Mouse (Mus musculus): ENCODE results near the gene Fabp3. TPM values are rescaled to one million over a fixed set of nuclear protein-coding genes. Genes with fewer than 3 reads are reported as not detected.

Gene Fabp3
- total and polyA plus RNA-seq, 2 experiments from 2014 or later: 3,924 to 10,729 TPM

DNA sequence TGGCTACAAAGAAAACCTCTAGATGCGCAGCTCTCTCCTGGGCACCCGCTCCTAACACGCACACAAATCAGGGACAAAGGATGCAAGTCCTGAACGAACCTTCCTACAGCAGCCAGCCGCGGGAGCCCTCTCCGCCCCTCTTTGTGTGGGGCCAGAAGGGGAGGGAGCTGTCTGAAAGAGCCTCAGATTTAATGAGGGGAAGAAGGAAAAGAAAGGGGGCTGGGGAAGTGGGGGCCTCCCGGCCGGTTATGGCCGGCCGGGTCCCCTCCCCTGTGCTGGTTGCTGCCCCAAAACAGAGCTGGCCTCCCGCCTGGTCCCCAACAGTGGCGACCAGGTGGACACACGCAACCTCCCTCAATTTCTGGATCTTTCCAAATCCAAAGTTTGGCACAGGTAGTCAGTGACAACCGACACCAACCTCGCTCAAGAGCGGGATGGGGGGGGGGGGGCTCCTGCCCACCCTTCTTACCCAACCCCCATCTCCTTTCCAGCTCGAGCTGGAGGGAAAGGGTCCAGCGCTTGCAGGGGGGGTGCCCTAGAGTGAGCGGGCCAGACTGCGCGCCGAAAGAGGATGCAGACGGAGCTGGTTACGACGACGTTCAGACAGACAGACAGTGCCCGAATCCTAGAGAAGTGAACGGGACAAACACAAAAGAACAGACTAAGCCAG lies 33.9 kb upstream of the Fabp3 start:
- under 1% methylated on average over 29 of the region's 29 CpGs for WGBS
- H3K36me3 ChIP-seq (replicated peaks; ENCODE audit: control insufficient read depth, insufficient read depth, low read length): no peaks in the 10 kb centered on the region
- H3K27ac ChIP-seq (ENCODE audit: low read depth): 0 out of 2 replicates have a peak overlapping the region, but pooled peaks have one; percentile 4
- H3K9me3 ChIP-seq (replicated peaks; ENCODE audit: control insufficient read depth, low read length): no peaks in the 10 kb centered on the region
- H3K4me1 ChIP-seq (ENCODE audit: control insufficient read depth, insufficient read depth): peaks cover 9% of the 10 kb centered on the region; the same call in 1 of the 2 replicates
- peak overlapping the region; percentile 49 for H3K4me3 ChIP-seq (ENCODE audit: low read depth, low read length)
- DNase-seq (ENCODE audit: low spot score) (no peak), ATAC-seq (ENCODE audit: insufficient read depth, low read depth) (peak; percentile 47)
- TF ChIP-seq EP300 (IDR thresholded peaks at IDR 0.05; ENCODE audit: low read depth) (no peak), CTCF (IDR thresholded peaks at IDR 0.05; ENCODE audit: low read depth) (no peak)
- H3K4me2 ChIP-seq (ENCODE audit: low read depth, low read length): peak overlapping the region; percentile 82
- H3K9ac ChIP-seq (replicated peaks; ENCODE audit: low read depth, low read length): peak overlapping the region; percentile 18
- H3K27me3 ChIP-seq (ENCODE audit: control insufficient read depth, insufficient read depth, low read length): peaks cover 74% of the 10 kb centered on the region

DNA sequence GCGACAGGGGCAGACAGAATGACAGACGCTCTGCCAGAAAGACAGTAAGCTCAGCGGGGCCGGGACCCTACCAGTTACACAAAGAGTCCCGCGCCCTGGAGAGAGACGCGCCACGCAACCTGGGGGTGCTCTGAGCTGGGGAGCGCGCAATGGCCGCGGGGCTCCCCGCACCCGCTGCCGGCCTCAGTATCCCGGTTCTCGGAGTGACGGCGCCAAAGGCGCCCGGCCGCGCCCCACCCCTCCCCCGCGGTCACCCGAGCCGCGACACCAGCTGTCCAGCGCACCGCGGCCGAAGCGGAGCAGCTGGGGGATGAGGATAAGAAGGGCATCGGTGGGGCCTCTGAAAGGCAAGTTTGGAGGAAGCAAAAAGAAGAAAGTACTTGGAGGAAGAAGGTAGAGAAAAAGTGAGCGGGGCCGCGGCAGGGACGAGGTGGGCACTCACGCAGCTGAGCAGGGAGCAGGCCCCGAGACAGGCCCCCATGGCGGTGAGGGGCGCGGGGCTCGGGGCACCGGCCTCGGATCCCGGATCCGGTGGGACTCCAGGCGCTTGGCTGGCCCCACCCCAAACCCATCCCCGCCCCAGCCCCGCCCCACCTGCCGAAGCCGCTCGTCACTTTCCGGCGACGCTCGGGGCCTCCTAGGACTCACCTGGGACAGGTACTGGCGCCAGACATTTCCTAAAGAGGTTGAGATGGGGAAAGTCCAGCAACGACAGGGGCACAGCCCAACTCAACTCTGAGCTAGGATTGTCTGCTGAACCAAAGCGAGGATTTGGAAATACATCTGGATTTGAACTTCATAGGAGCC lies 33.2 kb upstream of the Fabp3 start:
- Histone ChIP-seq H3K27me3 (ENCODE audit: control insufficient read depth, insufficient read depth, low read length) (peaks cover 74% of the 10 kb centered on the region), H3K4me1 (ENCODE audit: control insufficient read depth, insufficient read depth) (peaks cover 9% of the 10 kb centered on the region; the same call in 1 of the 2 replicates), H3K9ac (replicated peaks; ENCODE audit: low read depth, low read length) (peak overlapping the region; percentile 18), H3K4me2 (ENCODE audit: low read depth, low read length) (peak overlapping the region; percentile 82), H3K4me3 (ENCODE audit: low read depth, low read length) (peak overlapping the region; percentile 49), H3K9me3 (replicated peaks; ENCODE audit: control insufficient read depth, low read length) (no peaks in the 10 kb centered on the region), H3K36me3 (replicated peaks; ENCODE audit: control insufficient read depth, insufficient read depth, low read length) (no peaks in the 10 kb centered on the region), H3K27ac (ENCODE audit: low read depth) (no peak overlapping the region)
- TF ChIP-seq CTCF (IDR thresholded peaks at IDR 0.05; ENCODE audit: low read depth) (no peak), EP300 (IDR thresholded peaks at IDR 0.05; ENCODE audit: low read depth) (no peak)
- no peak for ATAC-seq (ENCODE audit: insufficient read depth, low read depth)
- no peak for DNase-seq (ENCODE audit: low spot score)
- WGBS: 3% methylated on average over 58 of the region's 62 CpGs

DNA sequence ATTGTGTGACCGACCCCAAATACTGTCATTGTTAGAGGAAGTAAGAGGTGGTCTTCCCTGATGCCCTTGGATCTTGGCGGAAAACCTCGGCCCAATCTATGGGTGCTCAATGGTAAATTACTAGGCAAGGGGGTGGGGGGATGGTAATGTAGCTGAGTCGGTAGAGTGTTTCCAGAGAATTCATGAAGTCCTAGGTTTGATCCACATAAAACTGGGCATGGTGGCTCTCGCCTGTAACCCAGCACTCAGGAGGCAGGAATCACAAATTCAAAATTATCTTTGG lies 32.6 kb upstream of the Fabp3 start:
- TF ChIP-seq EP300 (IDR thresholded peaks at IDR 0.05; ENCODE audit: low read depth) (no peak), CTCF (IDR thresholded peaks at IDR 0.05; ENCODE audit: low read depth) (no peak)
- H3K9me3 ChIP-seq (replicated peaks; ENCODE audit: control insufficient read depth, low read length): no peaks in the 10 kb centered on the region
- H3K9ac ChIP-seq (replicated peaks; ENCODE audit: low read depth, low read length): no peak overlapping the region
- peaks cover 70% of the 10 kb centered on the region for H3K27me3 ChIP-seq (ENCODE audit: control insufficient read depth, insufficient read depth, low read length)
- WGBS: 56% methylated on average over 5 of the region's 5 CpGs
- H3K27ac ChIP-seq (ENCODE audit: low read depth): no peak overlapping the region
- DNase-seq (ENCODE audit: low spot score): no peak
- H3K4me2 ChIP-seq (ENCODE audit: low read depth, low read length): no peak overlapping the region
- H3K4me3 ChIP-seq (ENCODE audit: low read depth, low read length): no peak overlapping the region
- peaks cover 9% of the 10 kb centered on the region; the same call in 1 of the 2 replicates for H3K4me1 ChIP-seq (ENCODE audit: control insufficient read depth, insufficient read depth)
- H3K36me3 ChIP-seq (replicated peaks; ENCODE audit: control insufficient read depth, insufficient read depth, low read length): no peaks in the 10 kb centered on the region
- no peak for ATAC-seq (ENCODE audit: insufficient read depth, low read depth)

DNA sequence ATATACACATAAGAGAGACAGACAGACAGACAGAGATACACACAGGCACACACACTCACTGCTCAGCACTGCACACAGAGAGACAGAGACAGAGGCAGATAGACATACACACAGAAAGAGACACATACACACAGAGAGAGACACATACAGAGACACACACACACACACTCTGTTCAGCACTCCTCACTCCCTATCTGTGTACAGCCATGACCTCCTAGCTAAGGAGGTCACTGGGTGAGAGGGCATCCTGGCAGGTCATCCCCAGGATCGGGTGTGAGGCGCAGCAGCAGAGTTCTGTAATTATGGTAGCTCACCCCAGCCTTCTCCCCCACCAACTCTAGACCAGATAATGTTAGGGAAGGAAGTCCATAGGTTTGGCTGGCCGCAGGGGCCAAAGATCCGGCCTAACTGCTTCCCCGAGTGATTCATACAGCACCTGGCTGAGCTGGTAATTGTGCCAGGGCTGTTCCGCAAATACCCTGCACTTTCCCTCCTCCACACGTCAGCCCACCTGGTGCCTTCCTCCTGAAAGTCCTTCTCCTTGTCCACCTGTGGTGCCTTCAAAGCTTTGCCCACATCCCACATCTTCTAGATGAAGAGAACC lies 31.7 kb upstream of the Fabp3 start:
- TF ChIP-seq EP300 (IDR thresholded peaks at IDR 0.05; ENCODE audit: low read depth) (no peak), CTCF (IDR thresholded peaks at IDR 0.05; ENCODE audit: low read depth) (no peak)
- H3K27me3 ChIP-seq (ENCODE audit: control insufficient read depth, insufficient read depth, low read length): peaks cover 66% of the 10 kb centered on the region
- no peaks in the 10 kb centered on the region for H3K36me3 ChIP-seq (replicated peaks; ENCODE audit: control insufficient read depth, insufficient read depth, low read length)
- no peak overlapping the region for H3K27ac ChIP-seq (ENCODE audit: low read depth)
- no peak overlapping the region for H3K4me2 ChIP-seq (ENCODE audit: low read depth, low read length)
- H3K9ac ChIP-seq (replicated peaks; ENCODE audit: low read depth, low read length): no peak overlapping the region
- ATAC-seq (ENCODE audit: insufficient read depth, low read depth) (no peak), DNase-seq (ENCODE audit: low spot score) (no peak)
- 64% methylated on average over 7 of the region's 7 CpGs for WGBS
- H3K4me3 ChIP-seq (ENCODE audit: low read depth, low read length): no peak overlapping the region
- peaks cover 9% of the 10 kb centered on the region; the same call in 1 of the 2 replicates for H3K4me1 ChIP-seq (ENCODE audit: control insufficient read depth, insufficient read depth)
- no peaks in the 10 kb centered on the region for H3K9me3 ChIP-seq (replicated peaks; ENCODE audit: control insufficient read depth, low read length)

DNA sequence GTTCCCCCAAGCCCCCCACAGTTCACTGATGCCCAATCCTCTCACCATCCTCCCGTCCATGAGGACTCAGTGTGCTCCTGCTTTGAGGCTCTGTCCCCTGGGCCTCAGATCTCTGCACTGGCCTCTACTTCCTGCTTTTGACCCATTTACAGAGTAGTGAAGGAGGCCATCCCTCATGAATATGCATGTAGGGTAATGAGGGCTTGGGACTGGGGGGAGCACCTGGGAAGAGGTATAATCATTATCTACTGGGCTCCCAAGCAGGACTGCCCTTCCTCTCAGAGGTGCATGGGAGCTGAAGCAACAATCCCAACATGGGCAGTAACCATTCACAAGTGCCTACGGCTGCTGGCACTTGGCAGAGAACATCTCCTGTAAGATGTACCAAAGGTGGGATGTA lies 29.3 kb upstream of the Fabp3 start, which contains the start of gene Serinc2:
TSS of gene Serinc2 (minus strand) at position 101 of the 400 bp plus-strand sequence.
- no peak within 1 kb of the TSS for H3K27ac ChIP-seq (ENCODE audit: low read depth)
- no peaks in the 10 kb centered on the region for H3K9me3 ChIP-seq (replicated peaks; ENCODE audit: control insufficient read depth, low read length)
- 55% methylated on average over 2 of the region's 2 CpGs for WGBS
- ATAC-seq (ENCODE audit: insufficient read depth, low read depth): no peak
- H3K4me2 ChIP-seq (ENCODE audit: low read depth, low read length): no peak within 1 kb of the TSS
- DNase-seq (ENCODE audit: low spot score): no peak
- TF ChIP-seq CTCF (IDR thresholded peaks at IDR 0.05; ENCODE audit: low read depth): no peak
- no peak for TF ChIP-seq EP300 (IDR thresholded peaks at IDR 0.05; ENCODE audit: low read depth)
- H3K27me3 ChIP-seq (ENCODE audit: control insufficient read depth, insufficient read depth, low read length): peaks cover 42% of the 10 kb centered on the region
- H3K4me3 ChIP-seq (ENCODE audit: low read depth, low read length): no peak within 1 kb of the TSS
- H3K4me1 ChIP-seq (ENCODE audit: control insufficient read depth, insufficient read depth): peaks cover 9% of the 10 kb centered on the region; the same call in 1 of the 2 replicates
- no peaks in the 10 kb centered on the region for H3K36me3 ChIP-seq (replicated peaks; ENCODE audit: control insufficient read depth, insufficient read depth, low read length)
- no peak within 1 kb of the TSS for H3K9ac ChIP-seq (replicated peaks; ENCODE audit: low read depth, low read length)

Data from heart, postnatal 0 days (tissue).